Mouse (Mus musculus) c-Kit-positive CD71-positive TER-119-negative erythroid progenitor cells, embryonic 14.5 days (primary cell): ENCODE measurements around the gene Kcnq4.

Experiments
- DNase-seq: peaks from one replicate; pipeline ENCODE4 v3.0.0-alpha.2; 2013; ENCODE audit warnings: low read depth

The Kcnq4 gene

GRCm38 (mm10) chr4:120725516-120726090 lies 22.8 kb downstream of the Kcnq4 start:
- no peak for DNase-seq

GRCm38 (mm10) chr4:120721574-120721973 lies 26.8 kb downstream of the Kcnq4 start:
- DNase-seq, result no peak

GRCm38 (mm10) chr4:120719152-120719551 lies 29.3 kb downstream of the Kcnq4 start:
- no peak for DNase-seq

- DNase-seq, result no peak
Measured at GRCm38 (mm10) chr4:120717591-120717990, 30.8 kb downstream of the Kcnq4 start.

GRCm38 (mm10) chr4:120716765-120717164 lies 31.6 kb downstream of the Kcnq4 start:
- no peak for DNase-seq

GRCm38 (mm10) chr4:120716141-120716571 lies 32.3 kb downstream of the Kcnq4 start:
- DNase-seq, result peak; percentile 61

GRCm38 (mm10) chr4:120713856-120714497 lies 34.4 kb downstream of the Kcnq4 start:
- DNase-seq, result no peak

- no peak for DNase-seq
Measured at GRCm38 (mm10) chr4:120713021-120713420, 35.4 kb downstream of the Kcnq4 start.

- DNase-seq, result no peak
Measured at GRCm38 (mm10) chr4:120712236-120712635, 36.2 kb downstream of the Kcnq4 start.

GRCm38 (mm10) chr4:120702511-120702910 lies 45.9 kb downstream of the Kcnq4 start:
- no peak for DNase-seq

GRCm38 (mm10) chr4:120702056-120702455 lies 46.4 kb downstream of the Kcnq4 start:
- DNase-seq, result no peak

GRCm38 (mm10) chr4:120701180-120701579 lies 47.2 kb downstream of the Kcnq4 start:
- no peak for DNase-seq

- no peak for DNase-seq
Measured at GRCm38 (mm10) chr4:120697799-120698484, 50.5 kb downstream of the Kcnq4 start.

GRCm38 (mm10) chr4:120697353-120697752 lies 51.1 kb downstream of the Kcnq4 start:
- no peak for DNase-seq

GRCm38 (mm10) chr4:120692717-120693116 lies 55.7 kb downstream of the Kcnq4 start:
- DNase-seq, result no peak

GRCm38 (mm10) chr4:120689317-120689716 lies 59.1 kb downstream of the Kcnq4 start:
- DNase-seq, result no peak

- no peak for DNase-seq
Measured at GRCm38 (mm10) chr4:120687282-120687681, 61.1 kb downstream of the Kcnq4 start.

- DNase-seq, result peak; percentile 73
Measured at GRCm38 (mm10) chr4:120683278-120683997, 65.0 kb downstream of the Kcnq4 start.

- no peak for DNase-seq
Measured at GRCm38 (mm10) chr4:120682168-120682567, 66.2 kb downstream of the Kcnq4 start.

GRCm38 (mm10) chr4:120680953-120681352 lies 67.5 kb downstream of the Kcnq4 start:
- DNase-seq, result no peak

- no peak for DNase-seq
Measured at GRCm38 (mm10) chr4:120675640-120676039, 72.8 kb downstream of the Kcnq4 start.

- peak; percentile 85 for DNase-seq
Measured at GRCm38 (mm10) chr4:120674775-120675451, 73.5 kb downstream of the Kcnq4 start.
